Mouse (Mus musculus) neural tube, embryonic 15.5 days (tissue): ENCODE measurements at regions not wholly inside any gene's neighbourhood (a gene's known extent, or its start where the extent isn't known, plus 50 kb on each side); places are given as distances from the start of the nearest gene placed in this dataset.

Experiments
- ATAC-seq: fragments of 200-750 bp; cut with Nextera tagmentation; 2 replicates; pipeline ENCODE4 v1.8.0; 2017; ENCODE audit warnings: mild to moderate bottlenecking, moderate TSS enrichment, moderate library complexity; ENCODE audit not compliant: low FRiP score
- H3K27ac ChIP-seq: fragments of 300-500 bp; sonication (generic); replicated peaks from 2 replicates; pipeline ENCODE4 v1.5.1; 2015; ENCODE audit warnings: mild to moderate bottlenecking, inconsistent platforms
- H3K27me3 ChIP-seq: fragments of 300-500 bp; sonication (generic); replicated peaks from 2 replicates; pipeline ENCODE4 v1.6.1; 2015; ENCODE audit warnings: inconsistent platforms
- H3K36me3 ChIP-seq: fragments of 300-500 bp; sonication (generic); 2 replicates; pipeline ENCODE4 v1.6.1; 2015; ENCODE audit warnings: inconsistent platforms
- H3K4me1 ChIP-seq: fragments of 300-500 bp; sonication (generic); 2 replicates; pipeline ENCODE4 v1.6.1; 2015; ENCODE audit warnings: inconsistent platforms
- H3K4me2 ChIP-seq: fragments of 300-500 bp; sonication (generic); 2 replicates; pipeline ENCODE4 v1.6.1; 2015; ENCODE audit warnings: inconsistent platforms, mild to moderate bottlenecking, moderate library complexity
- H3K4me3 ChIP-seq: fragments of 300-500 bp; sonication (generic); replicated peaks from 2 replicates; pipeline ENCODE4 v1.5.1; 2015; ENCODE audit warnings: mild to moderate bottlenecking, inconsistent platforms
- H3K9ac ChIP-seq: fragments of 300-500 bp; sonication (generic); replicated peaks from 2 replicates; pipeline ENCODE4 v1.6.1; 2015; ENCODE audit warnings: mild to moderate bottlenecking, inconsistent platforms
- H3K9me3 ChIP-seq: fragments of 300-500 bp; sonication (generic); replicated peaks from 2 replicates; pipeline ENCODE4 v1.6.1; 2016; ENCODE audit warnings: inconsistent platforms
- WGBS: fragments of 180-500 bp; shearing (Covaris S2); methylation state at CpG from one replicate; pipeline ENCODE4 v1.1.7; 2015; ENCODE audit warnings: mixed read lengths; 5-methylcytosine and 5-hydroxymethylcytosine counted together

DNA sequence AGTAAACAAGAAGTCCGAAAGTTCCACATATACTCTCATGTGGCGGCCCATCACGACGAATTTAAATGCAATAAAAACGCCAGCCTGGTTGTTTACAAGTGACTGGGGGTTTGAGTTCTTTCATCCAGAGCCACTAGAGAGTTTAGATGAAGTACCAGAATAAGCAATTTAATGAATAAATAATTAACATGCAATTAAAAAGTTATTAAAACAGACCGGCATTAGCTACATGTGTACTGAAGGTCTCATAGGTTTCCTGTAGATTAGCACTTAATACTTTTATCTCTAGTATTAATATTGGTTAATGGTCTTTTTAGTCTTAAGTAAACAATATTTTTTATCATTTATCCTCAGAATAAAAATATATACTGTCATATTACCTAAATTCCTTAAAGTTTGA lies 875.5 kb downstream of the Nsun3 start:
- H3K9ac ChIP-seq: no peak overlapping the region
- H3K4me3 ChIP-seq: no peak overlapping the region
- no peaks in the 10 kb centered on the region for H3K36me3 ChIP-seq
- WGBS: 34% methylated on average over 6 of the region's 6 CpGs
- H3K27ac ChIP-seq: no peak overlapping the region
- no peaks in the 10 kb centered on the region for H3K4me1 ChIP-seq
- H3K27me3 ChIP-seq: no peaks in the 10 kb centered on the region
- H3K9me3 ChIP-seq: no peaks in the 10 kb centered on the region
- peak; percentile 72 for ATAC-seq
- H3K4me2 ChIP-seq: no peak overlapping the region
